Mouse (Mus musculus): Measurements from ENCODE around the gene Hoxa9.

DNA sequence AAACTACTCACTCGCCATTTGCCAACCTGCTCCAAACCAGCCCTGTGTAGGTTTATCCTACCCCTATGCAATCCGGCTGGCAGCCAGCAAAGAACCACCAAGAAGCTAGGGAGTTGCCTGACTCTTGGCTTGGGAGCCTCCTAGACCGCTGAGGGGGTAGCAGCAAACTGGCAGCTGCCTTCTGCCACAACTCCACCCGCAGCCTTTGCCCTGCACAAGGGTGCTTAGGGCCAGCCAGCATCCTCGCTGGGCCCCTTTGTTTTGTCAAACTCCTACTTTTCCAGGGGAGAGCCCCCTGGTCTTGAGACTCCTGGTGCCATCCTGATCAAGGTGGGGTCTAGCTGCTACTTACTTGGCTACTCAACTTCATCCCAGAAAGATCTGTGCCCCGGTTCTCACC is 46.2 kb downstream of the Hoxa9 start:
- TF ChIP-seq CTCF (IDR thresholded peaks at IDR 0.05; ENCODE audit: control insufficient read depth, insufficient read depth, insufficient replicate concordance, low read depth, low read length), result no peak
- no peak for TF ChIP-seq POLR2A (IDR thresholded peaks at IDR 0.05; ENCODE audit: control insufficient read depth, low read depth, low read length)

Measured in testis, adult 2 months (tissue).